Mouse (Mus musculus) gonadal fat pad, adult 2 months (tissue): ENCODE measurements around the gene Adamtsl2. TPM values are rescaled to one million over a fixed set of nuclear protein-coding genes. Genes with fewer than 3 reads are reported as not detected.

Source experiments
- DNase-seq: peaks from one replicate; pipeline ENCODE4 v3.0.0-alpha.2; 2012; ENCODE audit warnings: low read depth
- polyA plus RNA-seq: library from polyadenylated mRNA; depleted of rRNA; stranded (reverse); fragments of >200 nt; gene quantifications from 2 replicates; pipeline ENCODE4 v1.2.3, GENCODE M21; 2012

The Adamtsl2 gene
- polyA plus RNA-seq, 1 experiment = 12.6 TPM

DNA sequence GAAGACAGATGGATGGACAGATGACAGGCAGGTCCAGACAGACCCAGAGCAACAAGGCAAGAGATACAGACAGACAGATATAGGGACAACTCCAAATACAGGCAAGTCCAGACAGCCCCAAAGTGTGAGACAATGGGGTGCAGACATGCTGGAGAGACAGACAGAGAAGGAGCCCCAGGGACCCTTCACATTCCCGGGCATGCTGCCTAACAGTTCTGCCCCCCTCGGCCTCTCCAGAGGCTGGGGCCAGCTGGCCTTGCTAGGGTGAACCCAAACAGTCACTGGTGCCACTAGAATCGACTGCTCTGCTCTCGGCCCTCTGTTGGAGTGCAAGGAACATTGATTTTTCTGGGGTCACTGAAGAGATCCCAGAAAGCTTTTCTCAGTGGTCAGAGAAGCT is 39.3 kb downstream of the Adamtsl2 start:
- DNase-seq = no peak

DNA sequence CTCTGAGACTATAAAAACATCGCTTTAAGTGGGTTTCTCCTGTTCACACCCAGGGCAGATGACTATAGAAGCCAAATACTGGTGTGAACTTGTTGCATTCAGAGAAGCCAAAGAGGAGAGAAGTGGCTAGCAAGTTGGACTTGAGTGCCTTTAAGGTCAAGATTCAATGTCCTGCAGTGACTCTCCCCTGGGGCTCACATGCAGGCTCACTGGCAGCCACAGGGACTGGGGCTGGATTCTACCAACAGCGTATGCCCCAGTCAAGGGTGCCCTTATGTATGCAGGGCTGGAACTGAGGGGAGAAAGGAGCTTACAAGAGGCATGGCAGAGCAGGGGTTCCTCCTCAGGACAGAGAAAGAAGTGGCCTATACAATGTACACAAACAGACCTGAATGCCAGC is 40.6 kb downstream of the Adamtsl2 start:
- DNase-seq = no peak

DNA sequence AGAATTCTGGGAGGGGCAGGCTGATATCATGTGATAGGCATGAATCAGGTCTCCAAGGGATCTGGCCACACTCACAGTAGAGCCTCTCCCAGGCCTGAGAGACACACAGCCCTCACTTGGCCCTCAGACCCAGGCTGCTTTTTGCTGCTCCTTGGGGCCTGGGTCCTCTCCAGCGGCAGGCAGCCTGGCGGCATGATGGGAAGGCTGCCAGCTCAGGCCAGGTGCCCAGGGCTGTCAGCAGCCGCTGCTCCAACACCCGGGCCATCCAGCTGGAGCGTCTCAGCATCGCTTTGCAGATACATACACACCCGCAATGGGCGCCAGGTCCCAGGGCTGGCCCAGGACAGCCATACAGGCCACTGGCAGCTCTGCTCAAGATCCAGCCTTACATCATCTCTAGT is 41.1 kb downstream of the Adamtsl2 start:
- DNase-seq = no peak

DNA sequence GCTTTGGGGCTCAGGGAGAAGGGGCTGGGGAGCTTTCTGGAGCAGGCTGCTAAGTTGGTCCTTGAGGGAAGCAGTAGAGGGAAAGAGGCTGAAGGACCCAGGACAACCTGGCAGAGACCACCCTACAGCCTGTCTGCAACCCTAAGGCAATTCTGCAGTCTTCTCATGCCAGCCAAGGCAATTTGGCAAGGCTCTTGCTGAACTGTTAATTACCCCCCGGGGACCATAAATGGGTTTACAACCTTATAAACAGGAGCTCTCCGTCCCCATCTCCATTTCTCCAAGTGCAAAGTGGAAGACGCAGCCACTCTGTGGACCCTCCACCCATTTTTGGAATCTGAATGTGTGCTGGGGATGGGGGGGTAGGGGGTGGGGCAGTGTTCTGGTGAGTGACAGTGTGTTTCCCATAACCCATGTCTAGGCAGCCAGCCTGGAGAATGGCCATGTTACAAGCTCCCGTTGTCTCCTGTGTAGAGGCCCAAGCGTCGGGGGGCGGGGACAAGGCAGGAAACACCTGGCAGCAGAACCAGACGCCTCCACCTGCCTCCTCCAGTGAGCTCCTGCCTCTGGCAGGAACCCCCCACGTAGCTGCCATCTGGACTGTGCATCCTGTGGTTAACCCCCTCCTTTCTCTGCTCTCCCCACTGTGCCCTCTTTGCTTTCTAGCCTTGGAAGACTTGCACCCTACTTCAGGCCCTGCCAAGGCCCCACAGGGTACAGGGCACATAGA is 42.6 kb downstream of the Adamtsl2 start:
- DNase-seq = no peak

DNA sequence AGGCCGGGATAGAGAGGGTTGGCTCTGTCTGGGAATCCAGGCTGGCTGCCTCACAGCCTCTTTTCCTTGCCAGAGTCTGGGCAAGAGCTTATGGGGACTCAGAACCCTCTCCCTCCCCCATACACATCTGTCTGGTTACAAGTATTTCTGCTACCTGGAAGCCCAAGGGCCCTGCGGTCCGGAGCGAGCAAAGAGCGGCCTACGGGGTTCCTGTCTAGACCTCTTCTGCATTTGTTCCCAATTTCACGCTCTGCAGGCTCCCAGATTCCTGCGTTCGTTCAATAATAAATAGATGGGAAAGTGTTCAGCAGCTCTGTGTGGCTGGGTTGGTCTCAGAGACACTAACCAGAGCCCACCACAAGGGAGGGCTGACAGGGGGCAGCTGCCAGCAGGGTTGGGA is 43.4 kb downstream of the Adamtsl2 start:
- no peak for DNase-seq

DNA sequence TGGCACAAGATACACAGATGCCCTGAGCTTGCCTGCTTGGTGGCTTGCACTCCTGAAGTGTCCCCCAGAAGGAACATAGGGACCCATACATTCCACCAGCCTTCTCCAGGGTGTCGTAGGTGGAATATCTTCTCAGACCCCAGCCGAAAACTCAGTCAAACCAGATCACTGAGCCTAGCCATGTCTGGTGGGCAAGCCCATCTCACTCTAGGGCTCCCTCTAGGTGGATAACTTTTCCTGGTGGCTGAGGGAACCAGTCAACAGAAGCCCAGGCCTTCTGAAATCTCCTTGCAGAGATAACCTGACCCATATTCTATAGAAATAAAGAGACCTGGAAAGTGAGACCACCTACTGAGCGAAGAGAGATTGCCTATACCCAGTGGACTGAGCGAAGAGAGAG is 43.9 kb downstream of the Adamtsl2 start:
- DNase-seq = no peak

DNA sequence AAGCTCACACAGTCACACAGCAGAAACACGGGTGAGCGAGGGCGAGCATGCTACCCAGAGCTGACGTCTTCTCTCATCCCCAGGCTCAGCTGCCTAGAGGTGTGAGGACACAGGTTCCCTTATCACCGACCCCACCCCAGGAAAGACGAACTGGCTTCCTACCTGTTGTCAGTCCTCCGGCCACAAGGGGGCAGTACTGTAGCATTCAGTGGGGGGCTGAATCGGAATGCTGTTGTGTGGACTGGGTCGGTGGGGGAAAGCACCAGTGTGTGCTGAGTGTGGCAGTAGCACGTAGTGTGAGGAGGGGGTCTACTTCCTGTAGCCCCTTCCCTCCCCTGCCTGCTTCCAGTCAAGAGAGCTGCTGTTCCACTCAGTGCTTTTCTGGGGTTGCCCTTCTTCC is 46.8 kb downstream of the Adamtsl2 start:
- no peak for DNase-seq

DNA sequence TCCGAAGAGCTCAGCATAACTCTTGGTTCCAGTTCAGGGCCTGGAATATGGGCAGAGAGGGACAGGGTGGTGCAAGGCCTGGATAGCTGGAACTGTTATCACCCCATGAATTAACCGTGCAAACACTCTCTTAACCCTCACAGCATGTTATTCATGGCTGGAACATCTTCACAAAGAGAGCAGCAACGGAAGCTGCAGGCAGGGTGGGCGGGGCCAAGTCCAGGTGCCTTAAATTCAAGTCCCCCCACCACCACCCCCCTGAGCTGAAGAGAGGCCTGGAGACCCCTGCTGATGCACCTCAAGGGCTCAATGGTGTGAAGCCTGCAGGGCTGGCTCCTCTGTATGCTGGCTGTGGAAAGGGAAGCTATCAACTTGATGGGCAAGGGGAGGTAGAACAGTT is 47.3 kb downstream of the Adamtsl2 start:
- no peak for DNase-seq

DNA sequence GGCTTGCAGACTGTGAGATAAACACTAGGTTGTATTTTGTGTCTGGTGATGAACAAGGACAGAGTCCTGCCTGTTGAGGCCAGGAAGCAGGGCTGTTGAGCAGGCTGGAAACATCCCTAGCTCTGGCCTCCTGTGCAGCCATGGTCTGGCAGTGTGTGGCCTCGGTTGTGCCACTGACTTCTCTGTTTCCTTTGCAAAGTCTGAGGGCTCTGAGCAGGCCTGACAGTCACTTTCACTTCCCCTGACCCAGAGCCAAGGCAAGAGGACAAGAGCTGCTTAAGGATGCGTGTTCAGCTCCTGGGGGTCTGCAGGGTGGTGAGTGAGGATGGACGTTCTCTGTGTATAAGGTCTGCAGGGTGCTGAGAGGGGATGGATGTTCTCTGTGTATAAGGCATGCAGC is 49.8 kb downstream of the Adamtsl2 start:
- DNase-seq = no peak

DNA sequence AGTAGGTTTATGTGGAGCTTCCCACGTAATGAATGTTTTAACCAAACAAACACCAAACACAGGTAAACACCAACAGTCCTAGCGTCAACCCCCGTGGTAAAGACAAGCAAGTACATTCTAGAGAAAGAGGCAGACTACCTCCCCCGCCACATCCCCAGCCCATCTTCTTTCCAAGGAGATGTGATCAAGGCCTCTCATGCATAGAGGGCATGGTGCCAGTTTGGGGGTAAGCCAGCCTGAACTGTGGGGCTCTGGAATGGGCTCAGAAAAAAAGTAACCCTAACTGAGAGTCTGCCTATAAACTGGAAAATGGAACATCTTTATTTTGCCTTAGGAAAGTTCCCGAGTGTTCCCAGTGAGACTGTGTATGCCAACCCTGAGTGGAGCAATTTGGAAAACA is 56.8 kb downstream of the Adamtsl2 start:
- no peak for DNase-seq

DNA sequence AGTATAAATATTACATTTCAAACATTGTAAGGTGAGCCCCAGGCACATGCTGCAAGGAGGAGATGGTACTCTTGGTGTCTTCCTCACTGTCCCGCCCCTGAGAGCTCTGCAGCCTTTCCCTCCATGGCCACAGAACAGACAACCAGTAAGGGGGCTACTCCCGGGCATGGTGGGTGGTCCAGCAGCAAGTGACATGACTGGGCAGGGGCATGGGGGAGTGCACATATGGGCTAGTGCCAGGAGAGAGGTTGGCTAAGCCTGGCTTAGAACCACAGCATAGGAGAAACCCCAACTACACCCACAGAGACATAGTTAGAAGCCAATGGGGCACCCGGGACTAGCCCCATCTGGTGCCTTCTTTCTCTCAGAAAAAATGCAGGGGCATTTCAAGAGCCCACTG is 57.2 kb downstream of the Adamtsl2 start:
- DNase-seq = no peak

DNA sequence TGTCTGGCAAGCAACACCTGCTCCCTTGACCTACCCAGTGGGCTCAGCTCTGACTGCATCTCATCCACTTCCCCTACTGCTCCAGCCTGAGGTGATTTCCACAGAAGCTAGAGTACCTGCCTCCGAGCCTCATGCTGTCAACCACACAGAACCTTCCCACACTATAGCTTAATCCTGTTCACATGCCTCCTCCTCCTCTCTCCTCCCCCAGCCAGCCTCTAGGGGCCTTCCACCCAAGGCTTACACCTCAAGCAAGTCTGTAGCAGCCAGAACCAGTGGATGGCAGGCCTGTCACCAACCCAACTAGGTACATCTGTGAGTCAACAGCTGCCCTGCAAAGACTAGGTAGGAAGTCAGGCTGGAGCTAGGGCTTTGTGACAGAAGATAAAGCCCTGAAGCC is 57.6 kb downstream of the Adamtsl2 start:
- DNase-seq = no peak

DNA sequence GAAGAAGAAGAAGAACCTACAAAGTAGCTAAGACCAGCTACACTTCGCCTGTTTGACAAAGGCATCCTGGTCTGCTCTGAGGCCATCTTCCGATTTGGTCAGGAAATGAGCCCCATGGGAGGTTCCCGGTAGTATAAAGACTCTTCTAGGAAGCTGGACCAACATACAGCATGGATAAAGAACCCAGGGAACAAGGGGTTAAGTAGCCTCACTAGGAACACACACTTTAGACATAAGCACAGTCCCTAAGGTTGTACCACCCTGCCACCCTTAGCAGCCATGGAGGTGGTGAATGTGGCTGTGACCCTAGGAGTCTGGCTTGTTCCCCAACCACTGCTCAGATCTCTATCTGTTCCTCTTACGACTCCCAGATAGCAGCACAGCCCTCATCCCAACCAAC is 59.2 kb downstream of the Adamtsl2 start:
- DNase-seq = no peak

DNA sequence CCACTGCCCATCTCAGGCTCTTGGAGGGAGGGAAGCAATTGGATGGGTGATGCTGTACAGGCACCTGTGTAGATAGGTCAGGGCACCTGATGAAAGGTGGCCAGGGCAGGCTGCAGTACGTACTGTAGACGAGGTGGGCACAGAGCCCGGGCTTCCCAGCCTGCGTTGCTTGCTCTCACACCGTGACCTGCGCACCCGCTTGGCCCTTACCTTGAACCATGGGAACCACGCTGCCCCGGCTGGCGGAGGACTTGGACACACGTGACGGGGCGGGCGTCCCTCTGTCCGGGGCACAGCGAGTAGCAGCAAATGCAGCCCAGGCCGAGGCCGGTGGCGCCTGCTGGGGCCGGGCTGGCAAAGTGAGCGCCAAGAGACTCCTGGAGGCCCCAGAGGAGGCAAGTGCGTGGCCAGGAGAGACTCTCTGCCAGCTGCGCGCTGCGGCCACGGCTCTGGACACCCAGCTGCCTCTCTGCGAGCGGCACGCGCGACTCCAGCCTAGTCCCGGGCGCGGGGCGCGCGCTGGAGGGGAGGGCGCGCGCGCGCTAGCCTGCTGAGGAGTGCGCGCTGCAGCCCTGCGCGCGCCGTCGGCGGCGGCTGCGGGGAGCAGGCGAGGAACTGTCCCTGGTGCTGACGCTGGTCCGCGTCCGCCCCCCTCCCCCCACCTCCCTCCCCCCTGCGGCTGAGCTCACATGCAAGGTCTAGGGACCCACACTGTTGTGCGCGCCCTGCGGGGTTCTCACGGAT is 62.9 kb downstream of the Adamtsl2 start, which contains the start of gene Fam163b:
Fam163b (minus strand) TSS at position 542 of the 744 bp plus-strand sequence.
- no peak for DNase-seq

DNA sequence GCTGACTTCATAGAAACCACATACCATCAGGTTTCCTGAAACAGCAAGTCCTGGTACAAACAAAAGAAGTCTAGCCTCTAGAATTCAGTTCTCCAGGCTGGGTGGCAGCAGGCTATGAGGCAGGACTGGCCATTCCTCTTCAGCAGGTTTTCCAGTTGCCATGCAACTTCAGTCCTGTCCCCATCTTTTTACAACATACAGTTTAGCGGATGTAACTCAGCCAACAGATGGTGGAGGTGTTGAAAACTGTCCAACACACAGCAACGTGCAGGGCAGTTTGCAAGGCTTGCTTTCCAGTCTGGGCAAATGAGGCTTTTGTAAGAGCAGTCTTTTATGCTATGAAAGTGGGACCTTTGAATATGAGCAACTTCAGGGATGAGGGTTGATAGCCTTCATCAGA is 65.8 kb downstream of the Adamtsl2 start:
- DNase-seq = no peak

DNA sequence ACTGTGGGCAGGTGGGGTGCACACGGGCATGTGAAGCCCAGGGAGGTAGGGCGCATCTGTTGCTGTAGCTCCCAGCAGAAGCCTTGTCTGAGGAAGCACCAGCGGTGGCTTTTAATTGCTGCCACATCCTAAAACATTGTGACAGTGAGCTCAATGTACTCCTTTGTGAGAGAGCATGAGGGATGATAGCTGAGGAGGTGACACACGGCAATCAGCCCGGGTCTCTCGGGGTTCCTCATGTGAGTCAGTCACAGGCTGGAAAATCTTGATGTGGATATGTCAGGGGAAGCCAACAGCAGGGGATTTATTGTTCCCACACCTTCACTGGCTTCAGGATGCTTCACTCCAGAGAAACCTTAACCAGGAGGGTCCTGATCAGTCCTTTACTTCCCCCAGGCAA is 67.7 kb downstream of the Adamtsl2 start:
- DNase-seq = no peak

DNA sequence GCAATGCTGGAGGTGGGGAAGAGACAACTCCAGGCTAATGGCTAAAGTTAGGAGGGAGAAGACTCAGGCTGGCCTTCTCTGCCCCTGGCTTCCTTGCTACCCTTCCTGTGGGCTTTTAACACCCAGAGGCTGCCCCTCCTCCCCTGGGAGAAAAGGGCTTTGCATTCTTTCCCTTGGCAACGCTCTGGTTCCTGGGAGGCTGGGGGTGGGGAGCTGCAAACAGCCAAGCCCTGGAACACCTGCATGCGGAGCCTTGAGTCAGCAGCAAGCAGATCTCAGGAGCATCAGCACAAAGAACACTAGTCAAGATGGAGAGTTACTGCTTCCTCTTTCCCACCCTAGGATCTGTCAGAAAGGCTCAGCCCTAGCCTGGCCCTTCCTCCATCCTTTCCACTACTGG is 70.3 kb downstream of the Adamtsl2 start:
- no peak for DNase-seq

DNA sequence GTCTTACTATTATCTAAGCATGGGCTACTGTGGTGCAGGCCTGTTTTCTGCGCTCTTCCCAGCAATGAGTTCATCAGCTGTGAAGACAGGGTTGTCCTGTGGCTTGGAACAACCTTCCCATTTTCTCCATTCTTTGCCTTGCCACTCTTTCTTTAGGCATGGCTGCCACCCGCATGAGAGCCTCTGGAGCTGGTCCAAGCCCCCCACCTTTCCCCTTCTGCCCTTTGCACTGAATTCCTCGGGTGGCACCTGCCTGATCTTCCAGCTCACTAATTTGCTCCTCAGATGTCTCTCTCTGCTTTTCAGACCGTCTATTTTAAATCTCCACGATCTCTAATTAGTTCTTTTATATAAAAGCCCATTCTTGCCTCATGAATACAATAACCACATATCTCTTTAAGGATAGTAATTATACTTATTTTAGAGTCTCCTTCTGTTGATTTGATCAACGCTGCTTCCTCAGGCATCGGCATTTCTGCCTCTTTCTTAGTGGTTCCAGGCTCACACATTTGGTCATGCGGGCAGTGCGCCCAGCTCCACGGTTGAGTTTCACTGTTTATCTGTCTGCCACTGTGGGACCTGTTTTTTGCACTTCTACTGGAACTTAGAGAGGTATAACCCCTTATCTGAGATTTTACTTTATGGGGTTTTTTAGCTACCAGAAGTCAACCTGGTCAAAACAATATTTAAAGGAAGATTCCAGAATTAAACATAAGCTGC is 75.4 kb downstream of the Adamtsl2 start:
- DNase-seq = no peak

DNA sequence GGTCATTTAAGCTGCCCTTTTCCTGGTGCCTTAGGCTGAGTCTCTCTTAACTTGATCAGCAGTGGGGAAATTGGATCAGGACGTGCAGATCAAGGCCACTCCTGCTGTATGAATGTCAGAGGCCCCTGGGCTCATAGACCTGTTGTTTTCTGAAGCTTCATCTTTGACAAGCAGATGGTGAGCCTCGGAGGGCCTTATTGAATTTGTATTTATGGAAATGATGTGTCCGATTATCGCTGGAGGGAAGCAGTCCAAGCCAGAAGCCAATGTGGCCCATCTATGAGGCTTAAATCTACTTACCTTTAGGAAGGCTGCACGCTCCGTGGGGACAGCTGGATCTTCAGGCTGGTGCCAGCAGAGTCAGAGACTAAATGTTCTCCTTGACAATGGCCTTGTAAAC is 77.4 kb downstream of the Adamtsl2 start:
- DNase-seq = no peak
